Mouse (Mus musculus): ENCODE data around the gene Il31.
A peak's percentile ranks its signal among the peaks of the same experiment; 100 is the strongest.

Il31 gene

DNA sequence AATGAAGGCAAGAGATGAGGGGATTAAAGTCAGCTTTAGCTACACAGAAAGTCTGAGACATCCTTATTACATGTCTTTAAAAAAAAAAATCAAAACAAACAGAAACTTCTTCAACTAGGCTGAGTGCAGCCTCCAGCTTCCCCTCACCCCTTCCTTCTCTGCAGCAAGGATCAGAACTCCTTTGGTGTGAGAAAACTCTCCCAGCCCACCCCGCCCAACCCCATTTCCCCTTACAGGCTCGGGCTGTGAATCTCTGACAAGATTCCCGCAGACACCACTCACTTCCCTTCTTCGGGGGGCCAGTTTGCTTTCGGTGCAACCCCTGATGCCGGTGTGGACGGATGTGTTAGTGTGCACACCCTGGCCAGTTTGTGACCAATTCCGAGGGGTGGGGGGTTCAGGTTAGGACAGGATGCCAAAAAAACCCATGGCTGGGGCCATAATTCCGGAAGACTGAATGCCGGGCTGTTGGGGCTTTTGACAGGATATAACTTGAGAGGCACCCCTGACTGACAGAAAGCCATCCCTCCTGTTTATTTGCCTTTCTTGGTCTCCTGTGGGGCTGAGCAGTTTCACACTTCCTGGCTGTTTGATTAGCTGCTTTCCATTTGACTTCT, 18.4 kb downstream of the Il31 start:
- DNase-seq (ENCODE audit: low read depth) = no peak

DNA sequence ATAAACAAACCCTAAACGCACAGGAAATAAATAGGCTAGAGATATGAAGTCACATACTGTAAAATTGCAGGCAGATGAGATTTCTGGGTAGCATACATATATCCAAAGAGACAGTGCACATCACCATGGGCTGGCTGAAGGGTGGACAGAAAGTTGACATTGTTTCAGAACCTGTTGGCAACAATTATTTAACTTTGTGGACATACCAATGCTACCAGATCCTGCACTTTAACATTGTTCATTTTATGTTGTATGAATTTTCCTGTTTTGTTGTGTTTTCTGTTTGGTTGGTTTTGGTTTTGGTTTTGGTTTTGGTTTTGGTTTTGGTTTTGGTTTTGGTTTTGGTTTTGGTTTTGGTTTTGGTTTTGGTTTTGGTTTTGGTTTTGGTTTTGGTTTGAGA, 24.7 kb downstream of the Il31 start:
- no peak for DNase-seq (ENCODE audit: low read depth)

DNA sequence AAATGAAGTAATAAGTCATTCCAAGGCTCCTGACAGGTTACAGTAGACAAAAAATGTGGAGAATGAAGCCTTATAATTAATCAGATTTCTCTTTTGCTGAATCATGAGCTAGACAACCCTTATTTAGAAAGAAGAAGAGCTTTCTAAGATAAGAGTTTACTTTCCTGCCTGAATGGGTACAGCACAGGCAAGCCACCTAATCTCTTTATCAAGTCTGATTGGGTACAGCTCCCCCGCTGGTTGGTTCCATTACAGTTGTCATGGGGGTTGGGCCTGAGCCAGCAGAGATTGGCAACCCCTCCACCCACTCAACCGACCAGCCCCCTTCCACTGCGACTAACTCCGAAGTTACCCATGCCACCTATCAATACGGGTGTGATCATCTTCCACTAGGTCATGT, 27.9 kb downstream of the Il31 start:
- DNase-seq (ENCODE audit: low read depth) = no peak

DNA sequence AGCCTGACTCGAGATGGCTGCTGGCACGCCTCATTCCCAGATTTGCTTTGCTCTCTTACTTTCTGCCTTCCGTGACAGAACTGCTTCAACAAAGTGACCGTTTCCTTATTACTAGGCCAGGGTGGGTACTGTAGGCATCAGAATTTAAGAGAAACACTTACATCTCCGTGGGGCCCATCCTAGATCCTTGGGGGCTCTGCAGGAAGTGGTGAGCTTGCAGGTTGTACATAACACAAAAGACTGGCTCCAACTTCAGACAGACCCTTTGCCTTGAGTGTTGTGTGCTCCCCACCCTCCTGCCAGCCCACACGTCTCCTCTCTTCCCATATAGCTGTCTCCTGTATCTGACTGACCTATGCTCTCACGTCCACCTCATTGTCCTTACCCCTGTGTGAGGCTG, 37.4 kb downstream of the Il31 start:
- no peak for DNase-seq (ENCODE audit: low read depth)

DNA sequence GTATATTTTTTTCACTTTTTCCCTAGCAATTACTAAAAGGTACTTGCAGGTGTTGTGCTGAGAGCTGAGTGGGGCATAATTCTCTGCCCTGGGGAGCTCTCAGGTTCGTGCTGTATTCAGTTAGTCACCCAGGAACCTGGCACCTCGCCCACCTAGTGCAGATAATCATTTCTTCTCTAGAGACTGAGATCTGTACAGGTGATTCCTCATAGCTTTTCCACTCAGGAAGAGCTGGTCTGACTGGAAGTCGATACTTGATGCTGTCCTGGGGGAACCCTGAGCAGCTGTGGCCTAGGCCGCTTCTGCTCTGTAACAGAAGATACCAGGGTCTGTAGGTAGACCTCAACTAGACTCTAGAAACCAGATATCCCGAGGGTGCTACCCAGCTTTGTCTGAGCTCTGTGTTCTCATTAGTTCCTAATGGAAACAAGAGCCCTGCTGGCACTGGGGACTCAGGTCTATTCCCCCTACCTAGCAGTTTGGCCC, 44.4 kb downstream of the Il31 start:
- no peak for DNase-seq (ENCODE audit: low read depth)

DNA sequence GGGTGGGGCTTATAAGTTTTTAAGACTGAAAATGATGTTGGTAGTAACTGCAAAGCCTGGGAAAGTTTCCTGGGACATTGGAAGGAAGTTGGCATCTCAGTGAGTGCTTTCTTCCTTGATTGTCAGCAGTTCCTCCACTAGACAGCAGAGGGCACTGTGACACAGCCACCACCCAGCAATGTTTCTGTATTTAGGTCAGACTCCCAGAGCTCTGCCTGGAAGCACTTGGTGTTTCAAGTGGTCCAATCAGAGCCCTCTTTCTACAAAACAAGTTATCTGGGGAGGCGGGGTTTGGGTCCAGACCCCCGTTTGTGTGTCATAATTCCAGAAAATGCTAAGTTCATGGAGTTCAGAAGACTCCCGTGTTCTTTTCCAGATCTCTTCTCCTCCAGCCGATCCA, 45.2 kb downstream of the Il31 start:
- peak; percentile 69 for DNase-seq (ENCODE audit: low read depth)

DNA sequence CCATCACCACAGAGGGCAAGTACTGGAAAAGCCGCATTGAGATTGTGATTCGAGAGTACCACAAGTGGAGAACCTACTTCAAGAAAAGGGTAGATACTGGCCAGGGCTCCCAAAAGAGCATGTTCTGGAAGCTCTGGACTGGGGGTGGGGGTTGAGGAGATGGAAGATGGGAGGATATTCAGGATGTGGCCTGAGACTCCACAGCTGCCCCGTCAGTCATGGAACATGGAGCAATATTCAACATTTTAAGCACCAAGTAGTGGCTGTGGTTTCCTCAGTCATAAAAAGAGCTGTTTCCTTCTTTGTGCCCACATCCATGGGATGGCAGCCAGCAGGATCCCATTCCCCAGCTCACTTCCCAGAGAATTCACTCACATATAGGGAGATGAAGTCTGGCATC, 47.0 kb downstream of the Il31 start:
- no peak for DNase-seq (ENCODE audit: low read depth)

DNA sequence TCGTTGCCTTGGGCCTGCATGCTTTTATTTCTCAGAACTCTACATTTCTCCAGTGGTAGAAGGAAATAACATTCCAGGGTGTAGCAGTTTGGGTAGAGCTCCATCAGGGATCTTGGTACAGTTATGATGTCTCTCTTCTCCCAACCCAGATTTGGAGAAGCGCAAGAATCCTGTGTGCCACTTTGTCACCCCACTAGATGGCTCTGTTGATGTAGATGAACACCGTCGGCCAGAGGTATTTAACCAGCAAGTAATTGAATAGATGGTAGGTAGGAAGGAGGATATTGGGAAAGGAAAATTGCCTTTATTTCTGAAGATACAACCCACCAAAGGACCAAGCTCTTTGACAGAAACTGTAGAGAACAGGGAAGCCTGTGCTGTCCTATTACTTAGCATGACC, 48.6 kb downstream of the Il31 start:
- DNase-seq (ENCODE audit: low read depth) = no peak

DNA sequence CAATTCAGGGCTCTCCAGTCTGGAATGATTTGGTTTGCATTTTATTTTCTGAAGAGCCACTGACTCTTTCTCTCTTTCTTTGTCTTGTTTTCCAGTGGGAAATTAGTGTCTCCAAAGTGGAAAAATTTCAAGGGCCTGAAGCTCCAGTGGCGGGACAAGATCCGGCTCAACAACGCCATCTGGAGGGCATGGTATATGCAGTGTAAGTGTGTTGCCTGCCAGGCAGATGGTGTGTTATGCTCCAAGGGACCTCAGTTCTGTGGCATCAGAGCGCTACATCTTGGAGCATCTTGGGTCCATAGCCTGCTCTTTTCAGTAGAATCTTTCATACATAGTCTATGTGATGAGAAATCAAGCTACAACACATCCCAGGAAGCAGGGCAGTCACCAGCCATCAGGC, 49.3 kb downstream of the Il31 start:
- DNase-seq (ENCODE audit: low read depth) = no peak

DNA sequence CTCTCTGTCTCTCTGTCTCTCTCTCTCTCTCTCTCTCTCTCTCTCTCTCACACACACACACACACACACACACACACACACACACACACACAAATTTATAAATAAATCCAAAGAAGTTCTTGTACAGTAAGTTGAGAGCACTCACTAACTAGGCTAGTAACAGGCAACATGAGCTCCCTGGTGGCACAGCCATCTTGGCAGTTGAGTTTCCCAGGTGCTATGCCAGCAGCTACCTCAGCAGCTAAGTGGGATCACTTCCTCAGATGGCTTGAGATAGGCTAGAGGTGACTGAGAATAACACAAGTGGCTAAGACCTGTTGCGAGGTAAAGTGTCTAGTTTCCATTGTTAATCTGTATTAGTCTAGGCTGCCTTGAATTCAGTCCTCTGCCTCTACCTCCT, 50.0 kb downstream of the Il31 start:
- no peak for DNase-seq (ENCODE audit: low read depth)

DNA sequence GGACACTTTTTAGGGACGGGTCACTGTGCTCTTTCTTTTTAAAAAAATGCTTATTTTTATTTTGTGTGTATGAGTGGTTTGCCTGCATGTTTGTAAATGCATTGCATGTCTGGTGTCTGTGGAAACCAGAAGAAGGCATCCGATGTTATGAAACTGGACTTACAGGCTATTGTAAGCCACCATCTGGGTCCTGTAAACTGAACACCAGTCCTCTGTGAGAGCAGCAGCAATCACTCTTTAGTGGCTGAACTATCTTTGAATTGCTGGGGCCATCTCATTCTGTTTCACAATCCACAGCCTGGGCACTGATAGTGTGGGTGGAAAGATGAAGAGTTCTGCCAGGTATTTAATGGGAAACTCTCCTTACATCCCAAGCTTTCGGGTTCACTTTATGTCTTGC, 50.9 kb downstream of the Il31 start:
- no peak for DNase-seq (ENCODE audit: low read depth)

DNA sequence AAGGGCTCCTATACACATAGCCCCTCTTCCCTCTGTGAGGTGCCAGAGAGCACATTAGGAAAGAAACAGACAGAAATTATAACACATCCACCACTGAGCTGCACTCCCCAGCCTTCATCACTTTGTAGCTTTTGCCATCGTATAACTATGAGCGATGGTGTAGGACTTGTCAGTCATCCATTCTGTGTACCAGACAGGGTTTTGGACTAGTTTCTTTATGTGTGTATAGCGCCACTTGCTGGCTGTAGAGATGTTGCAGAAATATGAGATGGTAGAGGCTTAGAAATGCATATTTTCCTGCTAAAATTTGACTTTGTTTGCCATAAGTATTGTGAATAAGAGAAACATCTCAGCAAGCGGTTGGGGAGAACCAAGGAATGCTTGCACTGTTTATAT, 52.5 kb downstream of the Il31 start:
- peak; percentile 86 for DNase-seq (ENCODE audit: low read depth)

DNA sequence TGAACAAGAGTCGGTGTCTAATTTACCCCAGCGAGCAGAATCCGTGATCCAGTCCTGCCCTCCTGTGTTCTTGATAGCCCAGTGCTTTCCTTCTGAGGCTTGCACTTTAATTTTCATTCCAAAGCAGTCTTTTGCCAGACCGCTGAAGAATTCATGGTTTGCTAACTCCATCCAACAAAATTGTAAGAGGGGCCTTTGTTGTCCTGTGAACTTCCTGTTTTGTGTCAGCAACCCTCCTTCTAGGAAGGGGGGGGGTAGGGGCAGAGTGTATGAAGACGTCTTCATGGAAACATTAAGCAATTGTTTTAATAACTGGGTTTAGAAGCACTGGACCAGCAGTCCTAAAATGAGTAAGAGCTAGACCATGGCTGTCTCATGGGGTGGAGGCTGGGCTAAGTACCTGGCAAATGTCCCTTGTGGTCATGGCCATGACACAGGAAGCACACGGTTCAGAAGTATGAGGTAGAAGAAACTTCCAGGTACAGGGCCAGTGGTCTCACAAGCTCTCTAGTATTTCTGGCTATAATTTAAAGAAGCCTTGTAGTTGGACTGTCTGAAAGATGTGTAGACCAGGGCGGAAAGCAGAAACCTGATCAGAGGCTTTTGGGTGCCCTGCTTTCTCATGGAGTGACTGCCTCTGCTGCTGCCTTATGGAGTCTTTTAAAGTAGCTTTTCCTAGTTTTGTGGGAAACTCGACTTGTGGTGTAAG, 53.1 kb downstream of the Il31 start:
- DNase-seq (ENCODE audit: low read depth) = peak; percentile 54

DNA sequence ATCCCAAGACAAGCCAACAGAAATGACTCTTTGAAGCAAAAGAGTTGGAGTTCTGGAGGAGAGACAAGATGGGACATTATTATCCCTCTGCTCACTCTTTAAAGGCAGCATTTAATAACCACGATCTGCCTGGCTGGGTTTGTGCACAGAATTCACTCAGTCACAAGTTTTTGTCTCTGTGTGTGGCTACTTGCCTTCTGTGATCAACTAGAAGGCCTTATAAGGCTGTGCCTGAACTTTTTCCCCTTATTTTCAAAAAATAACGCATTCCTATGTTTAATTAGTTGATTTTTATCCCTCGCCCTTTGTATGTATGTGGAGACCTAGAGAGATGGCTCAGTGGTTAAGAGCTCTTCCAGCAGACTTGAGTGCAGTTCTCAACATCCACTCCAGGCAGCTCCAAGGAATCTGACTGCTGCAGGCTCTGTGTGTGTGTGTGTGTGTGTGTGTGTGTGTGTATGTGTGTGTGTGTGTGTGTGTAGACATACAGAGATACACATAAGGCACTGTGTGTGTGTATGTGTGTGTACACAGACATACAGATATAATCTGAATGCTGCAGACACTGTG, 56.9 kb downstream of the Il31 start:
- no peak for DNase-seq (ENCODE audit: low read depth)

DNA sequence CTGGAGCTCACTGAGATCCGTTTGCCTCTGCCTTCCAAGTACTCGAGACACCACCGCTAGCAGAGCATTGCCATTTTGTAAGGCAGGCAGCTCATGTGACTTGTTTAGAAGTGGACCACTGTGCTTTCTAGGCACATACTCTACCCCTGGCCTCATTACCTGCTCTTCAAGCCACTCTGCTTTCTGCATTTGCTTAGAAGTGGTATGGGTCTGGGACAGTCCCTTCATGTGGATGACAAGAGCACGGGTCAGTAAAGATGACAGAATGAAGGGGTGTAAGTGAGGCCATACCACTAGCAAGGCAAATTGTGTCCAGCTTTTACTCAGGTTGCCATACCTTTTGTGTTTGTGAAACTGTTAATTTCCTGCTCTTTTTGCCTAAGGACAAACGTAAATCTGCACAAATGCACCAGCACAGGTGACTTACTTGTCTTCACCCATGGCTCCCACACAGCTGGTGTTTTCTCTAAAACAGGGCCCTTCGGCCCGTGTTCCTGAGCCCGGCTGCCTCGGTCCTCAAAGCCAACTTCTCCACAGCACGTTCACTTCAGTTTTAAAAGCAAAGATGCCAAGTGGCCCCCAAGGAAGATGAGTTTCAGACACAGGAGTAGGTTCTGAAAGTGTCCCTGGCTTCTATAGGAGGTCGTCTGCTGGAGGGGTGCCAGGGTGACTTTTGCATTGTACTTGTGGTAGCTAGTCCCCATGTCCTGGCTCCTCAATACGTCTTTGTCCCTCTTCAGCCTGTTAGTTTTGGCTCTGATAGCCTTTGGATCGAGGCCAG, 57.6 kb downstream of the Il31 start:
- DNase-seq (ENCODE audit: low read depth) = no peak
